Comparison of ENCODE assay signal across 7 mouse cellular contexts in genomic region chr5:105651561-105651991, GRCm38 (mm10). TPM values are rescaled to one million over a fixed set of nuclear protein-coding genes. Genes with fewer than 3 reads are reported as not detected.
A peak's percentile ranks its signal among the peaks of the same experiment; 100 is the strongest.
DNase-seq lines count a peak whose midpoint lies in the region; ATAC-seq and TF ChIP-seq lines count a peak whose summit lies in the region.

No protein-coding gene starts in this region.

- peak overlapping the region; percentile 28 for H3K9ac ChIP-seq in stomach, embryonic 16.5 days (ENCODE audit: low read length)
- H3K9ac ChIP-seq in stomach, postnatal 0 days (ENCODE audit: low read length) = no peak overlapping the region
- H3K9ac ChIP-seq in intestine, embryonic 16.5 days (ENCODE audit: low read depth, low read length) = 0 out of 2 replicates have a peak overlapping the region, but pooled peaks have one; percentile 27
- peak overlapping the region; percentile 42; the same call in 1 of the 2 replicates for H3K9ac ChIP-seq in liver, embryonic 11.5 days (ENCODE audit: low read depth, low read length)

- 27% methylated on average over 11 of the region's 11 CpGs for WGBS in stomach, embryonic 16.5 days
- 31% methylated on average over 11 of the region's 11 CpGs for WGBS in stomach, postnatal 0 days
- 45% methylated on average over 11 of the region's 11 CpGs for WGBS in intestine, embryonic 16.5 days
- 46% methylated on average over 11 of the region's 11 CpGs for WGBS in liver, embryonic 11.5 days

- TF ChIP-seq EP300 in stomach, postnatal 0 days (optimal IDR thresholded peaks at IDR 0.05) = no peak

- H3K27ac ChIP-seq in stomach, embryonic 16.5 days (ENCODE audit: low read length) = 0 out of 2 replicates have a peak overlapping the region, but pooled peaks have one; percentile 15
- no peak overlapping the region for H3K27ac ChIP-seq in stomach, postnatal 0 days (replicated peaks)
- no peak overlapping the region; the same call in 1 of the 2 replicates for H3K27ac ChIP-seq in intestine, embryonic 16.5 days (ENCODE audit: low read length)
- no peak overlapping the region for H3K27ac ChIP-seq in liver, embryonic 11.5 days (ENCODE audit: low read depth, low read length)

- H3K9me3 ChIP-seq in stomach, embryonic 16.5 days (replicated peaks; ENCODE audit: control insufficient read depth, low read length) = no peaks in the 10 kb centered on the region
- H3K9me3 ChIP-seq in stomach, postnatal 0 days (ENCODE audit: control insufficient read depth, low read length) = no peaks in the 10 kb centered on the region
- no peaks in the 10 kb centered on the region for H3K9me3 ChIP-seq in intestine, embryonic 16.5 days (ENCODE audit: control insufficient read depth, low read length)
- H3K9me3 ChIP-seq in liver, embryonic 11.5 days (ENCODE audit: control insufficient read depth, low read length) = no peaks in the 10 kb centered on the region

- DNase-seq in stomach, postnatal 0 days (ENCODE audit: low spot score) = no peak
- no peak for DNase-seq in liver, embryonic 11.5 days (ENCODE audit: low spot score)
- DNase-seq in left cerebral cortex, postnatal 25 days (ENCODE audit: low spot score in 2 of 2) = no peak
- DNase-seq in cerebellum, adult 11-12 months = no peak
- no peak for DNase-seq in urinary bladder, adult 18-20 months (ENCODE audit: low spot score in 2 of 2)

- TF ChIP-seq CTCF in stomach, postnatal 0 days (IDR thresholded peaks at IDR 0.05; ENCODE audit: low read depth) = no peak

- no peaks in the 10 kb centered on the region for H3K36me3 ChIP-seq in stomach, embryonic 16.5 days (ENCODE audit: control insufficient read depth, insufficient read depth, low read length)
- no peaks in the 10 kb centered on the region for H3K36me3 ChIP-seq in stomach, postnatal 0 days (ENCODE audit: control insufficient read depth, insufficient read depth, low read length)
- H3K36me3 ChIP-seq in intestine, embryonic 16.5 days (ENCODE audit: control insufficient read depth, insufficient read depth, low read length) = no peaks in the 10 kb centered on the region
- H3K36me3 ChIP-seq in liver, embryonic 11.5 days (ENCODE audit: control insufficient read depth, insufficient read depth, low read length) = no peaks in the 10 kb centered on the region

- H3K4me3 ChIP-seq in stomach, embryonic 16.5 days (replicated peaks; ENCODE audit: low read length) = no peak overlapping the region
- no peak overlapping the region for H3K4me3 ChIP-seq in stomach, postnatal 0 days (ENCODE audit: low read depth, low read length)
- H3K4me3 ChIP-seq in intestine, embryonic 16.5 days (ENCODE audit: low read length) = no peak overlapping the region
- H3K4me3 ChIP-seq in liver, embryonic 11.5 days (ENCODE audit: low read depth, low read length) = 0 out of 2 replicates have a peak overlapping the region, but pooled peaks have one; percentile 16

- intact Hi-C loops in left cerebral cortex, postnatal 25 days (cut with DNase I) = no loop called here

- H3K4me1 ChIP-seq in stomach, embryonic 16.5 days (ENCODE audit: control insufficient read depth, insufficient read depth, low read length) = 0 out of 2 replicates have a peak, but pooled peaks cover 6% of the 10 kb centered on the region
- H3K4me1 ChIP-seq in stomach, postnatal 0 days (replicated peaks; ENCODE audit: control insufficient read depth, insufficient read depth) = no peaks in the 10 kb centered on the region
- no peaks in the 10 kb centered on the region for H3K4me1 ChIP-seq in intestine, embryonic 16.5 days (ENCODE audit: control insufficient read depth, insufficient read depth, low read length)
- peaks cover 14% of the 10 kb centered on the region for H3K4me1 ChIP-seq in liver, embryonic 11.5 days (replicated peaks; ENCODE audit: control insufficient read depth, insufficient read depth, low read length)

- no peak for ATAC-seq in stomach, embryonic 16.5 days (ENCODE audit: insufficient read depth, low FRiP score)
- ATAC-seq in stomach, postnatal 0 days (ENCODE audit: low FRiP score, low TSS enrichment) = no peak
- ATAC-seq in intestine, embryonic 16.5 days = no peak
- ATAC-seq in liver, embryonic 11.5 days (replicated peaks; ENCODE audit: low FRiP score) = no peak

- no peaks in the 10 kb centered on the region for H3K27me3 ChIP-seq in stomach, embryonic 16.5 days (ENCODE audit: control insufficient read depth, insufficient read depth, low read length)
- no peaks in the 10 kb centered on the region for H3K27me3 ChIP-seq in stomach, postnatal 0 days (ENCODE audit: control insufficient read depth, insufficient read depth, low read length)
- no peaks in the 10 kb centered on the region for H3K27me3 ChIP-seq in intestine, embryonic 16.5 days (replicated peaks; ENCODE audit: control insufficient read depth, insufficient read depth, low read length)
- no peaks in the 10 kb centered on the region for H3K27me3 ChIP-seq in liver, embryonic 11.5 days (replicated peaks; ENCODE audit: control insufficient read depth, insufficient read depth, low read length)

- peak overlapping the region; percentile 4; the same call in 1 of the 2 replicates for H3K4me2 ChIP-seq in stomach, embryonic 16.5 days (ENCODE audit: low read depth, low read length)
- no peak overlapping the region for H3K4me2 ChIP-seq in stomach, postnatal 0 days (replicated peaks; ENCODE audit: low read depth)
- H3K4me2 ChIP-seq in intestine, embryonic 16.5 days (ENCODE audit: low read depth, low read length) = no peak overlapping the region
- H3K4me2 ChIP-seq in liver, embryonic 11.5 days = peak overlapping the region; percentile 58

RNA-seq across cellular contexts. Expression of gene Lrrc8d, which starts 48.2 kb away (rescaled TPM):
- polyA plus RNA-seq in stomach, embryonic 16.5 days (2015; fragmentation: Nextera tagmentation; extraction: Ambion mirVana) = 8.8 and 9.7 TPM in 2 replicates
- polyA plus RNA-seq in stomach, postnatal 0 days (2015; fragmentation: Nextera tagmentation; extraction: Ambion mirVana) = 10.2 and 10.7 TPM in 2 replicates
- 8.9 and 10.9 TPM in 2 replicates for polyA plus RNA-seq in intestine, embryonic 16.5 days (2015; fragmentation: Nextera tagmentation; extraction: Ambion mirVana)
- 18.0 and 21.4 TPM in 2 replicates for polyA plus RNA-seq in liver, embryonic 11.5 days (2014; fragmentation: Nextera tagmentation; extraction: Ambion mirVana)
- total RNA-seq in left cerebral cortex, postnatal 25 days (2021) = 10 to 100 TPM; 35.1 to 35.4 TPM

Comparison
In these comparisons a context has a peak if more than half of its experiments do, and no peak if none do; other contexts are left out.
1. H3K4me2 ChIP-seq: peak in stomach, embryonic 16.5 days (single experiment) and liver, embryonic 11.5 days (single experiment); none in stomach, postnatal 0 days (single experiment) and intestine, embryonic 16.5 days (single experiment).